Mouse (Mus musculus): ENCODE data around the gene Alx3.

Gene Alx3

DNA sequence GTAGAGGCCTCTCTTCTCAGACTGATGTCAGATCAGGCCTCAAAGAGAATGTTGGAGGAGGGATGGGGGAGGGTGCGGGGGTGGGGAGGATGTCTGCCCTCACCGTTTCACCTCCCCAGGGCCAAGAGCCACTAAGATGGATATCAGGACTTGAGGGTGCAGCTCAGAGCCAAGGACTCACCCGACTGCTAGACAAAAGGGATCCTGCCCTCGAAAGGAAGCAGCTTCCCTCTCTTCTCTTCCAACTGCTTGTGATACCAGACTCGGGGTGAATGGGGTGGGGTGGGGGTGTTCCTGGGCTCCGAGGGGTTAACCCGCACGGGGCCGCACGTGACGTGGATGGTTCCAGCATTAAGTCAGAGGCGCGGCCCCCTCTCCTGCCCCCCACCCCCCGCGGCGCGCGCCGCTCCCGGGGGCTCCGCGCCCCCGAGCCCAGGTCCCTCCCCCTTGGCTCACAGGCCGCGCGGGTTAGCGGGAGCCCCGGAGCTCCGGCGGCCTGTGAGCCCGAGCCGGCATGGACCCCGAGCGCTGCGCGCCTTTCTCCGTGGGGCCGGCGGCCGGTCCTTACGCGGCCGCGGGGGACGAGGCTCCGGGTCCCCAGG, at the start of gene Alx3:
Gene Alx3 (plus strand): TSS at position 370 of the 602 bp plus-strand sequence.
- DNase-seq (ENCODE audit: extremely low spot score) = no peak

DNA sequence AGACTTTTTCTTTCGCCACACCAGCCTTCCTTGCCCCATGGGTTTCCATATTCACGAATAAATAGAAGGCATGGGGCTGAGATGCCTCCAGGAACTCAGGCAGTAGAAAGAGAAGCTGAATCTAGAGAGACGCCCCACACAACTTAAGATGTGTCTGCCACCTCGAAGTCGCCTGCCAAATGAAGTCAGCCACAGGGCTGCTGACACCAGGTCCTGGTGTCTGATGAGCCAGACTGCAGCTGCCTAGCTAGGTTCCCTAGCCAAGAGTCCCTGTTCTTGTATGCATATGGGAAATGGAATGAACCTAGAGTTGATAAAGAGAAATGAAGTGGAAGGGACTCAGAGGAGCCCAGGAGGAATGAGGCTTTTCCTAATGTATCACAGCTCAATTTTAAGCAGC, 49.6 kb upstream of the Alx3 start:
- no peak for DNase-seq (ENCODE audit: extremely low spot score)

DNA sequence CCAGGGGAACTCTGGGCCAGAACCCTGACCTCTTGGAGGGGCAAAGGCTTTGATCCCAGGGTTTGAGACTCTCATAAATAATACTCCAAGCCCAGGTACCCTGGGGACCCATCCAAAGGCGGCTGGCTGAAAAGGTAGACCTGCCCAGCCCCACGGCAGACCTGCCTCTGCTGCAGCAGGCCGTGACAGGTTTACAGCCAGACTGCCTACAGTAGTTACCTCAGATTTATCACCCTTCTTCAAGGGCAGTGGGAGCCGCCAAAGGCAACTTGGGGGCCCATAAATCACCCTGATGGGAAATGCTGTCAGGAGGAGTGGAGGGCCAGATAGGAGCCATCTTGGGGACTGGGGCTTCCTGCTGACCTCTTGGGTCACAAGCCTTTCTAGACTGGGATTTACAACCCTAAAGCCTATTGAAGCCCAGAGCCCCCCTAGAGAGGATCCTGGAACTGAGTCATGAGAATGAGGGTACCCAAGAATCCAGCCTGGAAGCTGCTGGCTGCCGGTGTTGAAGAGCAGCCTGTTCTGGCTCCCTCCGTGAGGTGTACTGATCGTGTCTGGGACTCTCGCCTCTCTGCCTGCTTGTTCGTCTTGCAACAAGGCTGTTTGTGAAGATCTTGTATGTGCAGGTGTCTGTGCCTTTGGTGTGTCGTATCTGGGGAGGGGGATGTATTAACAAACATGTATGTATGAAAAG, 49.0 kb upstream of the Alx3 start:
- peak; percentile 70 for DNase-seq (ENCODE audit: extremely low spot score)

DNA sequence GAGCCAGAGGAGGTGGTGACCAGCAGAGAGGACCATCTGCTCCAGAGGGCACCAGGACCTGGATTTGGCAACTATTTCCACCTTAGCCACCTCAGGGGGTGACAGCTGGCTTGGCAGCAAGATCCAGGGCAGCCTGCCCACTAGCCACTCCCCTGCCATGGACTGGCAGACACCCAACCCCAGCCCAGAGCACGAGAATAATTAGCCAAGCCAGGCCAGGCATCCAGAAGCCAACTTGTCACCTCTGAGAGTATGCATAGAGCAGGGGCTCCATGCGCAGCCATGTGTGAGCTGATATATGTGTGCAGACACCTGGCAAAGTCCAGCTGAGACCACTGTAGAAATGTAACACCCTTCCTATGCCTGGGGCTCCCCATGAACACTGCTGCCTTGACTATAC, 47.9 kb upstream of the Alx3 start:
- no peak for DNase-seq (ENCODE audit: extremely low spot score)

DNA sequence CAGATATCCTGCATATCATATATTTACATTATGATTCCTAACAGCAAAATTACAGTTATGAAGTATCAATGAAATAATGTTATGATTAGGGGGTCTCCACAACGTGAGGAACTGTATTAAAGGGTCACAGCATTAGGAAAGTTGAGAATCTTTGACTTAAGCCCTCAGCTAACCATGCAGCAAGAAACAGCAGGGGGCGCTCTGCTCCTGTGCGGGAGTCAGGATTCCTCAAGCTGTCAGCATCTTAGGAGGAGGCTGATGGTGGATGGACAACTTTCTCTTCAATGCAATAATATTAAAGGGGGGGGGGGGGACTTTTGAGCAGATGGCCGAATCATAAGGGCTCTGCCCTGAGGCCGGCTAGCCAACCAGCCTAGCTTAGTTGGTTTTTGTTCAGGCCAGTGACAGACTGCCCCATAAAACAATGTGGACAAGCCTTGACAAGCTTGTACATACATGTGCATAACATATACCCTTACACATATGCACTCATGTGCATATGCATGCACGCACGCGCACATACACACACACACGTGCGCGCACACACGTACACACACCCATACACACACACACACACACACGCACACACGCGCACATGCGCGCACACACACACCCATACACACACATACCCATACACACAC, 44.3 kb upstream of the Alx3 start:
- peak; percentile 53 for DNase-seq (ENCODE audit: extremely low spot score)

DNA sequence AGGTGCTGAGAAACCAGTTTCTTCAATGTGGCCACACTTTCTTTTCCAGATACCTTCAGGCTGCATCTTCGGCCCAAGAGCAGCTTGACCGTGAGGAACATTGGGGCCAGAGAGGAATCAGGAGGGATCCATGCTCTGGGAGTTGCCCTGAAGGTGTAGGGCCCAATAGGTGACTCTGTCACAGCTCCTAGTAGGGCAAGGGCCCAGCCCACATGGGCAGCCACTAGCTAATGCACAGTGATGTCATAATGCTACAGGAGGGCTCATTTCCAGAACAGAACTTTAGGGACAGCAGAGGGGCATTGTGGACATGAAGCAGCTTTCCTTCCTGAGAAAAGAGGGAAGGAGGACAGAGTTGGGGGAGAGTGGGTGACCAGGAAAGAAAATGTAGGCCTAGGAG, 40.0 kb upstream of the Alx3 start, which contains the start of gene Ubl4b:
Gene Ubl4b (minus strand): TSS at position 232 of the 400 bp plus-strand sequence.
- DNase-seq (ENCODE audit: extremely low spot score) = no peak

DNA sequence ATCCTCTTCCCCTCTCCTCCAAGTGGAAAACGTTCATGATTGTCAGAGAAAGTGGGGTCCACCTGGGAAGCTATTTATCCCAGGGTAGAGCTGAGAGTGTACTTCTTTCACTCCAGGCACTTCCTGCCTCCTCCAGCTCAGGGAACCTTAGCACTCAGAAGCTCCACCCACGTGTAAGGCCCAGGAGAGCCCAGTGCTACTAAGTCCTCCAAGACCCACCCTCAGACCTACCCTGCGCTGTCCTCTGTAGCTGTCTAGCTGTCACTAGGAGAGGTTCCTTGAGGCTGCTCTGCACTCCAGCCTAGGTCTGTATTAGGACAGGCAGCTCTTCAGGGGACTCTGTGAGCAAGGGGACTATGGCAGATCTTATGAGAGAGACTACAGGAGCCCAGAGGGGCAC, 36.1 kb upstream of the Alx3 start:
- no peak for DNase-seq (ENCODE audit: extremely low spot score)

DNA sequence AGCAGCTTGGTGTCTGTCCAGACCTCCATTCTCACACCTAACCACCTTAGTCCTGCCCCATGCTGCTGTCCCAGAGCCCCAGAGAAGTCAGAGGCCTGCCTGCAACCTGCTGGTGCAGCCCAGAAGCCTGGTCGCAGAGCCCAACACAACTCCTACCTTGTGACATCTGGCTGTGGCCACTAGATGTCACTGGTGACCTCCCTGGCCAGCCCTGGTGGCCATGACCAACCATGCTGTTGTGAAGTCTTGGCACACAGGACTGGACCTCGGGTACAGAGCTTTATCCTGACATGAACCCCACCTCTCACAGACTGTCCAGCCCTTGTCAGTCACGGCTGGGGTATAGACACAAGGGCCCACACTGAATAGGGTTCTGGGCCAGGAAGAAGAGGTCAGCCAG, 35.6 kb upstream of the Alx3 start:
- DNase-seq (ENCODE audit: extremely low spot score) = peak; percentile 74

DNA sequence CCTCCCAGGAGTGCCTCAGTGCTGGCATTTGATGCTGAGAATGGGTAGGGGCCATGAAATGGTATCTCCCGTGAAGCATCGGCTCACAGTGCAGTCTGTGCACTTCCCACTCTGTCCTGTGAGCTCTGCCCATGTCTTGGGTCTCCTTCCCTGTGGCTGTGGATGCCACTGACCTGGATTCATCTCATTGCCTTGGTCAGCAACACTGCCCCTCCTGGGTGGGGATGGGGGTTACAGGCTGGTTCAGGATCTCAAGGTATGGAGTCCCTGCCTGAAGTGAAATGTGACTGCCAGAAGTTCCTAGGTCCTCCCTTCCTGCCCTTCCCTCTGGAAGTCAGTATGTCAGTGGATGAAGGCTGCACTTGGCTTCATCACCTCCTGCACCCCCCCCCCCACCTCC, 32.7 kb upstream of the Alx3 start:
- no peak for DNase-seq (ENCODE audit: extremely low spot score)

DNA sequence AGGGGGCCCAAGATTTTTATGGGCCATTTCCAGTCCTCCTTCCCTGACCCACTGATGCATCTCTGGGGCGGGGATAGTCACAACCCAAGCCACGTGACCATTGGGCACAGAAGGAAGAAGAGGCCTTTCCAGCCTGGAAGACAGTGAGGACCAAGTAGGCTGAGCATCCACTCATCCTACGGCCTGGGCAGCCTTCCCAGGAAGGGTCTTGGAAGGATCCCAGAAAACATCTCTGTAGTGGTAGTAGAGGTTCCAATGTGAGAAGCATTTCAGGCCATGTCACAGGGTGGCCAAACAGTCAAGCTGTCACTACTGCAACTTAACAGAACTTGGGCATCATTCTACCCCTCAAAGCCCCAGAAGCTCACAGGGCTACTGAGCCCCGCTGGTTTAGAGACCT, 32.2 kb upstream of the Alx3 start:
- DNase-seq (ENCODE audit: extremely low spot score) = no peak

DNA sequence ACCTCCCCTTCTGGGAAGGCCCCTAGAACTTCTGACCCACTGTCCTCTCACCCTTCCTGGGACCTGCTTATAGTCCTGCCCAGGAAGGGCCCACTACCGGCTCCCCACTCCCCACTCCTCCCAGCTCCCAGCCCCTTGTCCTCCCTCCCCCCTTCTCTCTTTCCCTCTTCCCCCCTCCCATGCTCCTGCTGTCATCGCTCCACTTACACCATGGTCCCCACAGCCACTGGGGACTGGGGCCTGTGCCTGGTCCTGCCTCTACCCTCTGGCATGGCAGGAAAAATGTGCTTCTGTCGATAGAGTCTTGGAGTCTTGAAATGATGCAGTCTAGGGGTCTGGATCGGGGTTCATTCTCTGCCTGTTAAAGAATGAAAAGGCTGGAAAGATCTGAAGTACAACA, 31.0 kb upstream of the Alx3 start:
- DNase-seq (ENCODE audit: extremely low spot score) = no peak

DNA sequence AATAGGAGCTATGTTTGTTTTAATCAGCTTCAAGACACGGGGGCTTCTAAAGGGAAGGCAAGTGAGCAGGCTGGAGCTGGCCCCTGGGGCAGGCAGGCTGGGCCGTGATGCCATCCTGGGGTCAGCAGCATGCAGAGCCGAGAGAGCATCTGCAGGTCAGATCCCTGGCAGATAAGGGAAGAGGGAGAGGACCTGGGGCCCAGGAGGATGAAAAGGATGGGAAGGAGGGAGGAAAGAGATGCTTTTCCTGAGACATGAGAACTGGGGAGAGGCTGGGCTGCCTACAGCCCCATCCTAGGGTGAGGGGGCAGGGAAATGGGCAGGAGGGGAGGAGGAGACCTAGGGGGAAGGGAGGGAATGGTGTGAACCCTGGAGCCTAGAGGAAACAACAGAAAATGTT, 29.5 kb upstream of the Alx3 start:
- peak; percentile 24 for DNase-seq (ENCODE audit: extremely low spot score)

DNA sequence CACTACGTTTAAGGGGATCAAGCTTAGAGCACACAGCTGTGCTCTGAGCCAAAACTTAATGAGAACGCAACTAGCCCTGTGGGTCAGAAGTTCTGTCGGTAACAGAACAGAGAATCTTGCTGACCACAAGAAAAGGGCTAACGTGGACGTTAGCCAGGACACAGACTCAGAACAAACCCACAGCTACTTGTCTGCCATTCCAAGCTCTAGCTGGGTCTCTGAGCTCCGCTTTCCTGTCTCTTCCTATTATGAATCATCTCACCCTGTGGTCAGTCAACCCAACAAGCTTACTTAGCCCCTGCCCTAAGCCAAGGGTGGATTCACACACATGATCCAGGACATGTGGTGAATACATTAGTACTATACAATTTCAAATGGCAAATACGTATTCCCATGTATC, 27.1 kb upstream of the Alx3 start:
- DNase-seq (ENCODE audit: extremely low spot score) = no peak

DNA sequence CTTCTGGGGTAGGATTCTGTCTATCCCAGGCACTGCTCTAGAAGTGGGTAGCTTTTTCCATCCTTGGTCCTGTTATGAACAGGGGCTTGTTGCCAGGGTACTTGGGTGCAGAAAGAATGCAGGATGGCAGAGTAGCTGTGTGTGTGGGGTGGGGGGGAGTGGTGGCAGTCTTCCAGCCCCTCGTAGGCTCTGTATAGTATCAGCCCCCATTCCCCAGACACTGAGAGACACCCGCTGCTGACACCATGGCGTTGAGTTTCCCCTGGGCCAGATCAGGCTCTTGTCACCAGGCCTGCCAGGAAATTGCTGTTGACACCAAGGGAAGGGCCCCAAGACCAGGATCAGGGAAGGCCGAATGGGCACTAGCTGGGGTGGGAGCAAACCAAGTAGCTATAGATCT, 26.1 kb upstream of the Alx3 start:
- DNase-seq (ENCODE audit: extremely low spot score) = no peak

DNA sequence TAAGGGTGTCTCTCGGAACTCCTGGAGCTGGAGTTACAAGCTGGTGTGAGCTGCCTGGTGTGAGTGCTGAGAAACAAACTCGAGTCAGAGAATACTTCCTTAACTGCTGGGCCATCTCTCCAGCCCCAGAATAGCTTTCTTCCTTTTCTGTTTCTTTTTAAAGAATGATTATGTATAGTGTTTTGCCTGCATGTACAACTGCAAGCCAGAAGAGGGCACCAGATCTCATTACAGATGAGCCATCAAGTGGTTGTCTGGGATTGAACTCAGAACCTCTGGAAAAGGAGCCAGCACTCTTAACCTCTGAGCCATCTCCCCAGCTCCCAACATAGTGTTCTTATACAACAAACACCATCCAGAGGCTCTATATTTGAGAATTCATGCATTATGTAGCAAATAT, 23.6 kb upstream of the Alx3 start:
- DNase-seq (ENCODE audit: extremely low spot score) = no peak

DNA sequence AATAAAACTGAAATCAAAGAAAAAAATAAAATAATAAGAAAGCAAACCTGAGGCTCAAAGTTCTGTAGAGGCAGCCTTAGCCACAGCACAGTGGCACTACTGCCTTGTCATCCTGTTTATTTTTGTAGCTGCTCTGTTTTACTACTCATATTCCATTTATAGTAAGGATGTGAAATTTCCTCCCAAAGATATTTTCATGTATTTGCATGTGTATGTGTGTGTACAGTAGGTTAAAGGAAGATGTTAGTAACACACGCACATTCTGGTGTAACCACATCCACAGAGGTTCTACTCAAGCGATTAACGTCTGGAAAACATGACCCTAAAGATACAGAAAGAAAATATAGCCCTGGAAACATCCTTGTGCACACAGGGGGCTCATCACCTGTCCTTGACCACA, 18.0 kb upstream of the Alx3 start:
- no peak for DNase-seq (ENCODE audit: extremely low spot score)

DNA sequence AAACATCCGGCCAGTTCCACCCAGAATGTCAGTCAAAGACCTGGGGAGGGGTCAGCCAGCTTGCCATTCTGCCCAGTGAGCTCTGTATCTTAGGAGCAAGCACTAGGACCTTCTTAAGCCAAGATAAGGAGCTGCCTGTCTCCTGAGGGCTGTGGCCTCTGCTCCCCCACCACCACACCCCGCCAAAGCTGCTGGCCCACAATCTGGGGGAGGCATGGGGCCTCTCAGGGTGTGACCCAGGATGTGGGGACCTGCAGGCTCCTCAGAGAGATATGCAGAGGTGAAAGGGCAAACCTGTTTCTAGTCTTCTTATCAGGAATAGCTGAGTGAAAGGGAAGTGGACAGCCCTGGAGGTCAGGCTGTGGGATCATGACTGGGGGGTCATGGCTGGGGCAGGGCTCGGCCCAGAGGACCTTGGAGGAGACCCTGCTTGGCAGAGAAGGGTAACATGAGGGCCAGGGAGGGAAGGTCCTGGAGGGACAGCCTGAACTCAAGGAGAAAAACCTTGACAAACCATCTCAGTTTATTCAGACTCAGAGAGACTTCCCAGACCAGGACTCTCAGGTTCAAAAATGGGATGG, 16.9 kb upstream of the Alx3 start:
- DNase-seq (ENCODE audit: extremely low spot score) = peak; percentile 51

DNA sequence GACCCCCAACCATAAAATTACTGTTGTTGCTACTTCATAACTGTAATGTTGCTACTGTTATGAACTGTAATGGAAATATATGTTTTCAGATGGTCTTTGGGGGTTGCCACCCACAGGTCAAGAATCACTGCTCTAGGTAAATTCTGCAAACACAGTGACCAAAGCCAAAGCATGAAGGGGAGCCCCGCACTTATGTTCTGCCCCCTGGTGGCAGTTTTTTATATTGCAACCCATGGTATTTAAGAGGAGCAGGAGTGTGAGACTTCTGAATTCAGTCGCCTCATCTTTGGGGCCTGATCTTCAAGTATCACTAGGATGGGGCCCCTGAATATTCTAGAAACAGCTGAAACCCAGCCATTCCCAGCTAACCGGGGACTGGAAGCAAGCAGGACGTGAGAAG, 15.4 kb upstream of the Alx3 start:
- peak; percentile 74 for DNase-seq (ENCODE audit: extremely low spot score)

DNA sequence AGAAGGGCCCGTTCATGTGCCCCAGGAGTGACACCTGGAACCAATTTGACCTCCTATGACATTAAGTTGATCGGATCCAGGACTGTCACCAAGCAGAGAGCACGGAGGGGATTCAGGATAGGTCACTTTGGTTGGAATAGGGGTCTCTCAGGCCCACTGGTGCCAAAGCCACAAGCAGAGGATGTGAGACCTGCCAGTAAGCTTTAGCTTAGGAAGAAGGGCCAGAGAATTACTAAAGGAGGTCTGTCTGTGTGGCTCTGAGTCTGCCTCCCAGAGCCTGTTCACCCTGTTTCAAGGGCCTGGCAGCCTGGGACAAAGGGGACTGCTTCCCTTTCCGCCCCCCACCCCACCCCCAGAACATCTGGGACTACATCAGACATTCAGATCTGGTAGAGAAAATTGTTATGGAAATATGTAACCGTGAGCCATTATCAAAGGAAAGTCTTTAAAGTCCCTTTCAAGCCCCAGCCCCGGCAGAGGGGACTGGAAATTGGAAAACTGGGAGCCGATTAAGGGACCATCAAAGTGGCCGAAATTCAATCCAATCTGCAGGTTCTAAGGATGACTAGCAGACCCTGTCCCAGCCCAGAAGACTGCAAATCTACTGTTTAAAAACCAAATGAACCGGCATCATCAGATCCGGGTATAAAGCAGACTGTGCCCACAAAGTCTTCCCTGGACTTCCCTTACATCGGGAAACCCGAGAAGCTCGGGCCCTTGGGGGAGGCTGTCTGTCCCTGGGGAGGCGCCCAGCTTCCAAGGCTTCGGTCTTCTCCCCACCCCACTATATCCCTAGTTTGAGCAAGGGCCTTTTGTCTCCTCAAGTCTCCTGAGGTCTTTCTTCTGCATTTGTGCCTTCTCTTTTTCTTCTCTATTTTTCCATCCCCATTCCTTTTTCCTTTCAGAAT, 13.5 kb upstream of the Alx3 start:
- peak; percentile 32 for DNase-seq (ENCODE audit: extremely low spot score)

DNA sequence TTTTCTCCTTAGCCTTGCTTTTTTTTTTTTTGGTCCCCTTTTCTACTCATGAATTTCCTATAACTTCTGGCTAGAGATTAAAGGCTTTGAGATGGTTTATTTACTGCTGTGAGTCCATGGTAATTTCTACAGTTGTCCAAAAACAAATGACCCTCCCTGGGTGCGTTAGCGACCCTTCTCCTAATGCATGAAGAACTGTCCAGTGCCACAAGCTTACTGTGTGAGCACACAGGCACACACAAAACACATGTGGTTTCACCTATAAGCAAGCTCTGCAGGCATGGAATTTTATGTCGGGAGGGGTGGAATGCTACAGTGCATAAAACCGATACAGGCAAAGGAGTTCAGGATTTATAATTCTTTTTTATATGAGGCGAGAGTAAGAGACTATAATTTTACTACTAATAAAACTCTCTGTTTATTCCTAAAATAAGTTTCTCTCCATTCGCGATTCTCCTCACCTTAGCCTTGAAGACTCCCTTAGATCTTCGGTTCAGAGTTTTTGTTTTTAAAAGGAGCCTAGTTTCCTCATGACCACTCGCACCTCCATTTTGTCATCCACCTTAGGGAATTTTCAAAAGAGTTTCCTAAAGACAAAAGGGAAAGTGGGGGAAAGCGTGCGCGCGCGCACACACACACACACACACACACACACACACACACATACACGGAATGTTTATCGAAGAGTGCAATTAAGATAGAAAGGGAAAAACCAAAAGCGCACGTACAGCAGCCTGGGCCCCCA, 12.5 kb upstream of the Alx3 start:
- peak; percentile 22 for DNase-seq (ENCODE audit: extremely low spot score)
